Mouse (Mus musculus) adrenal gland, postnatal 25 days (tissue): ENCODE results near the gene Cybb. TPM values are rescaled to one million over a fixed set of nuclear protein-coding genes. Genes with fewer than 3 reads are reported as not detected.

Experiments
- total RNA-seq: library from RNA; stranded (reverse); gene quantifications from 2 replicates; pipeline ENCODE4 v1.2.3, GENCODE M21; 2021

Gene Cybb
- total RNA-seq, 1 experiment from 2014 or later = 8.1 TPM

Other genes with a start within 250 kb of the Cybb start
- gene Gm14862, start 230.9 kb downstream of the Cybb start, total RNA-seq = not detected in 2 replicates
- gene Xk, start 215.0 kb downstream of the Cybb start, total RNA-seq = 1.5 and 2.0 TPM in 2 replicates
- not detected in 2 replicates for gene H2al1m, start 204.0 kb downstream of the Cybb start, total RNA-seq
- not detected in 2 replicates for gene H2al1k, start 137.1 kb downstream of the Cybb start, total RNA-seq
- gene H2al1o, start 84.6 kb upstream of the Cybb start, total RNA-seq = not detected in 2 replicates
- 155 and 156 TPM in 2 replicates for gene Dynlt3, start 175.2 kb upstream of the Cybb start, total RNA-seq